Mouse (Mus musculus): ENCODE data around the gene 4933427D14Rik.
"Not testable (repeated sequence)": the region's sequence is repeated elsewhere in the genome, so short reads cannot be mapped to it uniquely, and the experiment has no call there.

Gene 4933427D14Rik

DNA sequence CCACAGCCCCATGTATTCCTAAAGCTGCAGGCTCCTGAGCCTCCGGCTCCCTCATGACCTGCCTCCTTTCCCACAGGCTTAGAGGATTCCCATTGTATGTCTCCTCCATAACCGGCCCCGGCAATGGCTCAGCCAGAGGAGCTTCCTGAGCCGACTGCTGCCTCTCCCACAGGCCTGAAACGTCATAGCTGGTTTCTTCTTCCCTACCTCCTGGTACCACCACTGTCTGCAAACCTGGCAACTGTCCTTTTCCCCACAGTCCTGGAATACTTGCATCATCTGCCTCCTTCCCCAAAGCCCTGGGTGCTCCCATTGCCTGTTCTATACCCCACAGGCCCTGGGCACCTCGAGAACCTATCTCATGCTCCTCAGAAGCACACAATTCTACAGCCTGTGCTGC lies 2.0 kb downstream of the 4933427D14Rik start:
- DNase-seq (ENCODE audit: low read depth, low spot score), result no peak

DNA sequence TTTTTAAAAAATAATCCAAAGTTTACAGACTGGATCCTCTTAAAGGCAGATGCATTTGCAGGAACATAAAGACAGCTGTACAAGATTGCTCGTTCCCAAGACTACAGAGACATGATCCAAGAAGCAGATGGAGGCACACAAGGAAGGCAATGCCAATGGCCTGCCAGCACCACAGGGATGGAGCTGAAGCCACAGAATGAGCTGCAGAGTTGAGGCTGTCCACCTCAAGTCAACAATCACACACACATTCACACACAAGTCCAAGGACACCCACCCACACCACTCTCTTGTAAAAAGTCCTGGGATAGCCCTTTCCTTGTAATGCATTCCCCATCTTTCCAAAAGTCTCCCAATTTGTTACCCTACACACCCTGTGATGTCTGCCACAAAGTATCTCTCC lies 3.8 kb downstream of the 4933427D14Rik start:
- no peak for DNase-seq (ENCODE audit: low read depth, low spot score)

DNA sequence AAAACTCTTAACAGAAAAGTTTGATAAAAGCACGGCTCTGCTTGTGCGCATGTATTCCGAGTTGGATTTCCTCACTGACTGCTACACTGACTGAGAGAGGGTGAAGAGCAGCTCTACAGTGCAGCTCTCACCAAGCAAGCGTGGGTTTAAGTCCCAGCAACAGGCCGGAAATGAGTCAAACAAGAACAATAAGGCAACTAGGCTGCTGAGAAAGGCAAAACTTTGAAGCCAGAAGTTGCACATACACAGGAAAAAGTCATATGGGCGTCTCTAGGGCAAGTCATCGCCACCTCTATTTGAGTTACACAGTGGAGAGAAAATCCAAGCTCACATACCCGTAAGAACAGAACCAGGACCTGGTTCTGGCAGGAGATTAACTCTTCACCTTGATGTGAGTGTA lies 10.8 kb downstream of the 4933427D14Rik start:
- no peak for DNase-seq (ENCODE audit: low read depth, low spot score)

DNA sequence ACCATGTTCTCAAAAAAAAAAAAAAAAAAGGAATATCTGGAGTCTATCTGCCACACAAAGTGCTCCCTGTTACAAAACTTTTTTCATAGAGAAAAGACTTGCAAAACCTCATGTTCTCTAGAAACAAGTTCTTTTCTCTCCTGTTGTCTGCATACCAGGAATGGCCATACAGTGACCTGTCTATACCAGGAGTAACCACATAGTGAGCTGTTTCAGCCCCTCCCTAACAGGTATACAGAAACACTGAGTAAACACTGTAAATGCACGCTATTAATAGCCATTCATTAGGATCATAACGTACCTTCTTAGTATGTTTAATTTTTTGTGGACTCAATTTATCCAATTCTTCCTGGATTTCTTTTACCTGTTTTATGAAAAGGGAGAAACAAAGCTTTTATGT lies 13.0 kb downstream of the 4933427D14Rik start:
- DNase-seq (ENCODE audit: low read depth, low spot score), result no peak

DNA sequence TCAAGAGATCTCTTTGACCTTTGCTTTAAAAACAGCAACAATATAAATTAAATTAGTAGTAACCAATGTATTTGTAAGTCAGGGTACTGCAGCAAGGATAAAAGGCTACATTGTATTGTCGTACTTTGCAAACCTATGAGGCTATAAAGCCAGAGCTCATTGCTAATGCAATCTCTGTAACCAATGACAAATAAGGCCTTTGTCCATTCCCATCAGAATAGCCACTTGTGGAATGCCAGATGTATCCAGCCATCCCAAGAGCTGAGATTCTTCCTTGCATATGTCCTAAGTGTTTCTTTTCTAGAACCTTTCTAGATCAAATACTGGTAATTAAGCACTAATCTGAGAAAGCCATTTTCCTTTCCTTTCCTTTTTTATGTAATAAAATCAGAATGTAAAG lies 16.4 kb downstream of the 4933427D14Rik start:
- DNase-seq (ENCODE audit: low read depth, low spot score), result no peak

DNA sequence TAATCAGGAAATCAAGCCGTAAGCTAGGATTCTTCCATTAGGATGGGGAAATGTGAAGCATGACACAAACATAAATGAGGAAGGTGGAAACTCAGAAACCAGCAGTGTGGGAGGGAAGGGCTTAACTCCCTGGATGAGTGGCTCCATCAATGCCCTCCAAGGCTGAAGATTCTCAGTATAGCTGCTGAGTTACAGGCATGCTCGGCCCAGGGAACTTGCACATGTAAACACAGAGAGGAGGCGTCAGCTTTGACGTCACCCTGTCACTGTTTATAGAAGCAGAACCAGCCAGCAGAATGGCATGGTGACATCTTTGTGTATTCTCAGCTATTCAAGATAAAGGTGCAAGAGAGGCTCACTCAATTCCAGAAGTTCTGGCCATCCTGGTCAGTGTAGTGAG lies 23.0 kb downstream of the 4933427D14Rik start:
- DNase-seq (ENCODE audit: low read depth, low spot score), result no peak

DNA sequence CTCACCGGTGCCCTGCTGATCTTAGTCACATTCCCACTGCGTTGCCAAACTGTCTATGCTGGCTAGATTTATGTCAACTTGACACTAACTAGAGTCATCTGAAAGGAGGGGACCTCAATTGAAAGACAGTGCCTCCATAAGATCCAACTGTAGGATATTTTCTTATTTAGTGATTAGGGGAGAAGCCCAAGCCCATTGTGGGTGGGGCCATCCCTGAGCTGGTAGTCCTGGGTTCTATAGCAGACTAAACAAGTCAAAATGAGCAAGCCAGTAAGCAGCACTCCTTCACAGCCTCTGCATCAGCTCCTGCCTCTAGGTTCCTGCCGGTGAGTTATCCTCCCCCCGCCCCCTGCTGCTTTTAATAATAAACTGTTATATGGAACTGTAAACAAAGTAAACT lies 26.1 kb downstream of the 4933427D14Rik start:
- DNase-seq (ENCODE audit: low read depth, low spot score), result no peak

DNA sequence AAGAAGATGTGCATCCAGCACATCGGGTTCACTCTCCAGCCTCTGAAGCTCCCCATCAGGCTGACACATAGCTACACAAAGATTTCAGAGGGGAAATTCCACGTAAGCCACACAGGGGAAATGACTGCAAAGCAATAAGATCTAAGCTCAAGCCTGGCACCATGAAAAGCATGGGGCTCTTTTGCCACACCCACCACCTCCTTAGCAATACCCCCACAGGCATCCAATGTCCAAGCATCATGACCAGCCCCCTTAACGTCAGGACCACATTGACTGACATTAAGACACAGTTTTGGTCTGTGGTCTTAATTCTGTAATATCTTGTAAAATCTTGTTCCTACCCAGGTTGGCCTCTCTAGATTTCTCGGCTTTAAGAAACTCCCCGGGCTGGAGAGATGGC lies 26.7 kb downstream of the 4933427D14Rik start:
- no peak for DNase-seq (ENCODE audit: low read depth, low spot score)

DNA sequence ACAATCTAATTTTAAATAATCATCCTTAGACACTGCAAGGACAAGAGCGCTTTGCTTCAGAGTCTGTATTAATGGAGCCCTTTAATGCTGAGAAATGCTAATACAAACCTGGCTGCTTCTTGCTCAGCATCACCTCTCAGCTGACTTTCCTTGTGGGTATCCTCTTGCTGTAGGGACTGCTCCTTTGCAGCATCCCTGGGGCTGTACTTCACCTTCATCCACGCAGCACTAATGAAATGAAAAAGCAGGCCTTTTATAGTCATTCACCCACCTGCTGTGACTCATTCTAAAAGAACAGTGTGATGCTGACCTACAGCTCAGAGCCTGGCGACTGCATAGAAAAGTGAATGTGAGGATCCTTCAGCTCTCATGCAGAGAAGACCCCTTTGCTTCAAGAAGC lies 30.7 kb downstream of the 4933427D14Rik start:
- DNase-seq (ENCODE audit: low read depth, low spot score), result no peak

DNA sequence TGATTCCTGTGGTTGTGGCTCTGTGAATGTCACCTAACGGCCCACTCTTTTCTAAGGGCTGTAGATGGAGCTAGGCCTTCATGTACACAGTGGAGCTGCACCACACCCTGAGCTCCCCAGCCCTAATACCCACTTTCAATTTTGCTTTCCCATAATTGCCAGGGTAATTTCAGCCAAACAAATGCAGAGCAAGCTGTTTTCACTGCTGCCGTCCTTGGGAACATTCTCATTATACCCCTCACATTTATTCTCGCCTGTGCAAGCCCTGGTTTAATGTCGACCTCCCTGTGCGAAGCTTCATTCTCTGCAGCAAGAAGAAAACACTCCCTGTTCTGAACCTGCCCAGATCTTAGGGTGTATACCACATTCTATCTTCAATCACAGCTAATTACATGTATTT lies 31.3 kb downstream of the 4933427D14Rik start:
- no peak for DNase-seq (ENCODE audit: low read depth, low spot score)

DNA sequence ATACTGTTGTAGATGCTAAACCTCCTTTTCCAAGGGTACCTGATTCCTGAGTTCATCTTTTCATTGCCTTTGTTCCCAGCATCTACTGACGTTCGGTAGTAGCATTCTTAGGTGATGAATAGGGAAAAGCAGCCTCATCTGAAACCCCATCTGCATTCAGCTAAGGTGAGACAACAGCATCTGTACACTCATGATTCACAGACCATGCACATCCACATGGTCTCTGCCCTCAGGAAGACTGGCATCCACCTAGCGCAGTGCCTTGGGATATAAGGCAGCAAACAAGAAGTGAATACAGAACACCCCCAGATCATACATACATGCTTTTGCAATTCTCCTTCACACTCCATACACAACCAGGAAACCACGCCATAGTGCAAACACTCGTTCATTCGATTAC lies 32.5 kb downstream of the 4933427D14Rik start:
- DNase-seq (ENCODE audit: low read depth, low spot score), result no peak

DNA sequence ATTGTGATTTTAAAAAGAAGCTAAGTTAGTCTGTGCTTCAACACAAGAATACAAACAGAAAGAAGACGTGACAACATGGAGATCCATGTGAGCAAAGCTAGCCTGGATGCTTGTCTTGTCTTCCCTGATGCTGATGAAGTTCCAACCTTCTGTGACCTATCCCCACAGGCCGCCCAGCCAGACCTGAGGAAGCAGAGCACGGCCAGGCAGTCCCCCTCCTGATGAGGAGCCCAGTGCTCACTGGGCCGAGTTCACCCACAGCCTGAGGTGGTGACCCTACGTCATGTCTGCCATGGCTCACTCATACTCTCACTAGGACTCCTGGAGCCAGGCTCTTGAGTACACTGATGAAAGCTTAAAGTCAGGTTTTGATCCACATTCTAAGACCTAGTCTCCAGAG lies 33.8 kb downstream of the 4933427D14Rik start:
- DNase-seq (ENCODE audit: low read depth, low spot score), result no peak

DNA sequence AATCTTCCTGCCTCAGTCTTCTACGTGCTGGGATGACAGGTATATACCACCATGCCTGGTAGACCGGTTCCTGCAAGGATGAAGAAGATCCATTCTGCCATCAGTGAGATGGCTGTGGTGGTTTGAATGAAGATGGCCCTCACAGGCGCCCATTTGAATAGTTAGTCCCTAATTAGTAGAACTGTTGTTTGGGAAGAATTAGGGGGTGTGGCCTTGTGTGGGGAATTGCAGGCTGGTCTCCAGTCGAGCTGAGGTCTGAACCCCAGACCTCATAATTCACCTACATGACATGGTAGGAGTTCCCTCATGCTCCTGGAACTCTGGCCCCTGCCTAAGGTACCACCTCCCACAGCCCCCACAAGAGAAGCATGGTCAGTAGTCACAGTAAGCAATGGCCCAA lies 35.4 kb downstream of the 4933427D14Rik start:
- DNase-seq (ENCODE audit: low read depth, low spot score), result not testable (repeated sequence)

DNA sequence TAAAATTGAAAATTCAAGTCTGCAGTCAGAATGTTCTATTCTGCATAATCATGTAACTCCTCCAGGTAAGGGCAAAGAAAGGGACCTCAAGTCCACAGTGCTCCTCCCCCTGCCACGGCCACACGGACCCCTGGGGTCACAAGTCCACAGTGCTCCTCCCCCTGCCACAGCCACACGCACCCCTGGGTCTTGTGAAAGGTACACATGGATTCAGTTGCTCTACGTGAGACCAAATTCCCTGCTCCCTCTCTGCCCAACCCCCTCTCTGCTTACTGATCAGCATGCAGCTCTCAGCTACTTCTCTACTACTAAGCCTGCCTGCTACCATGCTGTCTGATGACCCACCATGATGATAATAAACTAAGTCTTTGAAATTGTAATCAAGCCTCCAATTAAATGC lies 37.4 kb downstream of the 4933427D14Rik start:
- DNase-seq (ENCODE audit: low read depth, low spot score), result no peak

DNA sequence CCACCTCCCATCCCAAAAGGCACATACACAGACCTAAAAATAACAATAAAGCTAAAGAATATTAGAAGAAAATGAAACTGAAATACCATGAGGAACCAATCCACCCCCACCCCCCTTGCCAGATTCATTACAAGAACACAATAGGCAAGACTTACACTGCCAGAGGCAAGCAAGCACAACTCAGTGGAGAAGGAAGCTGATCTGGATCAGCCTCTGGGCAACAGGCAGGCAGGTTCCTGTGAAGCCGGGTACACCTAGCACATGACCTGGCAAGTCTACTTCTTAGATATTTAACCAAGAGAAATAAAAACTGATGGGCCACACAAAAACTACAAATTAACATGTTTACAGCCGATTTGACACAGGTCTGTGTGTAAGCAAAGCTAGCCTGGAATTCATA lies 44.1 kb downstream of the 4933427D14Rik start:
- DNase-seq (ENCODE audit: low read depth, low spot score), result peak; percentile 12

DNA sequence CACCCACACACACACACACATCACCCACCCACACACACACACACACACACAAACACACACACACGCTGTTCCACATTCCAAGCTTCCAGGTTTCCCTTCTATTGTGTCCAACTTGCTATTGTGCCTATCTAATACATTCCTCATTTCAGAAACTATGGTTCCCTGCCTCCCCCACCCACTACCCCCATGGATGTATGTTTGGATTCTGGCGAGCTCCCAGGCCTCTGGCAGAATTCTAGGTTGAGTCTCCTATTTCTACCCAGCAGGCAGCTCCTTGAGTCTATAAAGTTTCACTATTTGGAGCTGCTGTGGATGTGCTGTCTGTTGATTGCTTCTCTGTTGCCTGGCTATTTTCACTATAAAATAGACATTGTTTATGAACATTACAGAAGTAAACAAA lies 50.6 kb downstream of the 4933427D14Rik start:
- no peak for DNase-seq (ENCODE audit: low read depth, low spot score)

DNA sequence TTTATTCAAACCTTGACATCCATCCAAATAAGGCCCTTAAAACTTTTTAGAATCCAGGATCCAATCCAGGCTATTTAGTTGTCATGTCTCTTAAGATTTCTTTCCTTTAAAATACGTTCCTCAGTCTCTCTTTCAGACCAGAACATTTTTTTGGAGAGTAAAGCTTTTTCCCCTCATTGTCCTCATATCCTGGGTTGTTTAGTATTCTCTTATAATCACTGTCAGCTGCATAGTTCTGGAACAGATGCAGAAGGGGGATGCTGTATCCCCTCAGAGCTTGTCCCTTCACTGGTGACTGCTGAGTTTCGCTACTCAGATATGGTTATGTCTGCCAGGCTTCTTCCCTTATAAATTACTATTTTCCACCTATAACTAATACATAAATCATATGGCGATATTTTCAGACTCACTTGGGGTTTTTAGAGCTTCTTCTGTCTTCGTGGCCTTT lies 51.3 kb downstream of the 4933427D14Rik start:
- no peak for DNase-seq (ENCODE audit: low read depth, low spot score)

DNA sequence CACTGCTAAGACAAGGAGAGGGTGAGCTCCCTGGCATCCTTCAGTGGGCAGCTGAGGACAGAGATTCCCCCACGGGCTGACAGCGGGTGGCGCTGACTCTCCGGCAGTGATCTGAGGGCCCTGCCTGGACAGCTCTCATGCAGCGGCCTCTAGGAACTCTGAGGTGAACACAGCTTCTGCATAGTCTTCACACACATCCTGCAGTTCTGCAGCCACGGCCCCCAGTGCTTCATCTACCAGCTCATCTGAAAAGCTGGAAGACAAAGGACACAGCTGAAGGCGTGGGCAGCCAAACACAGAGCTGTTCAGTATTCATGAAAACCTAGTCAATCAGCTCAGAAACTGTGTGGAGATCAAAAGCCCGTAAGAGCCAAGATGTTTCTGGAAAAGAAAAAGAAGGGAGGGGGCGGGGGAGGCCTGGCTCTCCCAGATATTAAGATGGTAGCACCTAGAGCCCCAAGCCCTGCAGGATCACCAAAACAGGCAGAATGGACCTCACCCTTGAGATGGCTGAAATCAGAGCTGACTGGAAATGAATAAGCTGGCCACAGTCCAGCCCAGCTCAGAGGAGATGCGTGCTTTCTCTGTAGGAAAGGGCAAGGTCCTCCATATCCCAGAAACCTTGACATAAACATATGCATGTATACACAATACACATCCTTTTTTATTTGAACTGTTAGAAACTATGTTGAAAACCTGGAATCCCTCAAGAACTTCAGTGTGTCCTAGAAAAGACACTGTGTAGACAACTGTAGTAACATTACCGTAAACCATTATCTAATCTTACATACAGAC lies 51.9 kb downstream of the 4933427D14Rik start:
- DNase-seq (ENCODE audit: low read depth, low spot score), result no peak

DNA sequence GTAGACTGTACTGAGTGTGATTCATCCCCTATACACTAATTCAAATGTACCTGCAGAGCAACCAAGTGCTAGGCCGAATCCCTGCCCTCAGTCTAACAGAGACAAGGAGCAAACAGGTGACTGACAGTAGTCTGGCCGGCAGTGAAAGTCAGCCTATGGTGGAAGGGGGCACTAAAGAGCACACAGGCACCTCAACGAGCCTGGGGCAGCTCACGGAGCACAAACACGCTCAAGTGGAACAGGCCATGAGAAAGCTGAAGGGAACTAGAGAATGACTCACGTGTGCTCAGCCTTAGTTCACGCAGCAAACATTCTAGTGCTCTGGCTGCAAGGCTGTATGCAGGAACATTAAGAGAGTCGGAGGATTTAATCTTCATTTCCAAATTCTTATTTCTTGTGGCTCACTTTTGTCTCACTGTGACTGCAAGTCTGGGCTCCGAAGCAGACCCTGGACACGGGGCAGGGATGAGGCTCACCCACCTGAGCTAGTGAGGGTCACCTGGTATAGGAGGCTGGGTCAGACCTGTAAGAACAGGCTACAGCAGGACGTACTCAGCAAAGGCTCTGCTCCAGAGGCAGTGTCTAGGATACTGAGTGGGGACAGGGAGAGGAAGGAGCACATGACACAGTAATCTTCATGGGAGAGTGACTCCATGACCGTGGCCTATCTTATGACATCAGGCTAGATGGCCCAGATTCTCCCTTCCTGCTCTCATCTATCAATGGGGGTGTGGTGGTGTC lies 54.0 kb downstream of the 4933427D14Rik start:
- DNase-seq (ENCODE audit: low read depth, low spot score), result peak; percentile 60

DNA sequence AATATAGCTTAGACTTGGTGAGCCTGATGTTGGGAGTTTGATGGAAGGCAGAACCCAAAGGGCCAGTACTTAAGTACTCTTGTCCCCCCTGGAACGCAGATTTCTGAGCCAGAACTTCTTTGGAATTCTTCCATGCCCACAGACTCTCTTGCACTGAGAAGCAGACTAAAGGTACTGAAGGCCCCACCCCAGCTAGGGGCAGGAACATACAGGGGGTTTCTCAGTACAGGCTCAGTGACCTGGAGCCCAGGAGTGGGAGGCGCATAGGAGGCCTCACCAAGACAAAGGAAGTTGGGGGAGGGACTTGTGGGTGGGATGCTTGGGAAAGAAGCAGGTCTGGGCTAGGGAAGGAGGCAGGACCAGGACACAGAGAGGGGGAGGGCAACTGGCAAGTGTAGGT lies 56.1 kb downstream of the 4933427D14Rik start:
- DNase-seq (ENCODE audit: low read depth, low spot score), result no peak

DNA sequence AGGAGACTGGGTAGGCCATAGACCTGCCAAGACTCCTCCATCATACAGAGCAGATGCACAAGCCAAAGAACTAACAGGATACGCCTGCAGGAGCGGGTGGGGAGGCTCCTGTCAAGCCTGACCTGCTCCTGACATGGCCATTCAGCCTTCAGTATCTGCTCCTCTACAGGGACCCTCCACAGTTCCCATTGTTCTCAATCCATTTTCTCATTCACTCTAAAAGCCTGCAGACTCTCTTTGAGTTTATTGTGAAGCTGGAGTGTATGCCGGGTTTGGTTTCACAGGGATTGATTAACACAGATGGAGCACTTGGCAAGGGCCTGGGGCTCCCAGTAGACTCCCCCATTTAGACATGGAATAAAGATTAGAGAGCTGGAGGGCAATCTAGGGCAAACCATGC lies 59.3 kb downstream of the 4933427D14Rik start:
- DNase-seq (ENCODE audit: low read depth, low spot score), result no peak

DNA sequence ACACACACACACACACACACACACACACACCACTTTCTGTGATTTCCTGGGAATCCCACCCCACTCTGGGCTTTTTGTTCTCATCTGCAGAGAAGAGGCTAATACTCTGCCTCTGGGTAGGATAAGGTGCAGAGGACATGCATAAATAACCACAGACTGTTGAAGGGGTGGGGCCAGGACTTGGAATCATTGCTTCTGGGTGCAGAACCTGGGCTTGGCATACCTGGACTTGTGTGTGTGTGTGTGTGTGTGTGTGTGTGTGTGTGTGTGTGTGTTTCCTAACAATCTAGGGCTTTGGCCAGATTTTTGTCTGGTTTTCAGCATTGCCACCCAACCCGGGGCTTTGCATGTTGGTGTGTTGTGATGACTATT lies 61.4 kb downstream of the 4933427D14Rik start:
- no peak for DNase-seq (ENCODE audit: low read depth, low spot score)

DNA sequence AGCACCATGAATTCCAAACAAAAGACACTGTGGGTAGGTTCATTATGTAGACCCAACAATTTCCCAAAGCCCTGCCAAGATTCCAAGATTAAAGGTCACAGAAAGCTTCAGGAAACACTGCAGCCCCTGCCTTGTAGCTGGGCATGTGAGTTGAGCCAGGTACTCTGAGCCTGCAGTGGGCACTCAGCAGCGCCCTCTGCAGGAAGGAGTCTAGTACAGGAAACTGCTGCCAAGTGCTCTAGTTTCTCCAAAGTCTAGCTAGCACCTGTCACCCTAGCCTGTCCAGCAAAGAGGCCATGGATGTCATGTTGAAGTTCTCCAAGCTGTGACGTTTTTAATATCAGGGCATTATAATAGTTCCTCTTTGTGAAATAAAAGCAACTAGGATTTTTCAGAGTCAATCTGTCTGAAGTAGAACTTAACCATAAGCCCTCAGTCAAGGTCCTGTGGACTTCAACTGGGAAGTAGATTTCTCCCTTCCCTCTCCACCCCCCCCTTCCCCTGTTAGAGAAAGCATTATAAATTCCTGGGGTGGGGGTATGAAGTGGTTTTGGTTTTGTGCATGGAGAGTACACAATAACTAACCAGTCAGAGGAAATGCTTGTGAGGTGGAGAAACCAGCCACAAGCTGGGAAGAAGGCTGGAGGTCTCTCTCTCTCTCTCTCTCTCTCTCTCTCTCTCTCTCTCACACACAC lies 61.9 kb downstream of the 4933427D14Rik start:
- peak; percentile 67 for DNase-seq (ENCODE audit: low read depth, low spot score)

All from A20 (cell line).